13 mouse cellular contexts compared by ENCODE assay signal in genomic region chr4:55203731-55204710, GRCm38 (mm10).
A peak's percentile ranks its signal among the peaks of the same experiment; 100 is the strongest.
DNase-seq lines count a peak whose midpoint lies in the region; ATAC-seq lines count a peak whose summit lies in the region.
"Had no signal": no experiment of that assay in that cellular context is flagged by ENCODE, and none has a peak within 500 bp of the region (broad histone marks: within the 10 kb centered on the region; RNA-seq: fewer than 3 reads in every experiment).

No protein-coding gene starts in this region.

- H3K27me3 ChIP-seq in heart, embryonic 10.5 days (ENCODE audit: insufficient read depth, poor library complexity, severe bottlenecking) = no peaks in the 10 kb centered on the region; the same call in 1 of the 2 replicates
- H3K27me3 ChIP-seq in neural tube, embryonic 15.5 days (replicated peaks) = peaks cover 3% of the 10 kb centered on the region; the same call in 1 of the 2 replicates
- H3K27me3 ChIP-seq in embryonic facial prominence, embryonic 12.5 days = no peaks in the 10 kb centered on the region

- WGBS in heart, embryonic 10.5 days = 45% methylated on average over 20 of the region's 20 CpGs
- 58% methylated on average over 20 of the region's 20 CpGs for WGBS in neural tube, embryonic 15.5 days
- 30% methylated on average over 20 of the region's 20 CpGs for WGBS in embryonic facial prominence, embryonic 12.5 days

- H3K4me3 ChIP-seq in heart, embryonic 10.5 days = 0 out of 2 replicates have a peak overlapping the region, but pooled peaks have one; percentile 13
- H3K4me3 ChIP-seq in neural tube, embryonic 15.5 days (replicated peaks) = no peak overlapping the region
- no peak overlapping the region for H3K4me3 ChIP-seq in embryonic facial prominence, embryonic 12.5 days

- H3K36me3 ChIP-seq in heart, embryonic 10.5 days = no peaks in the 10 kb centered on the region
- H3K36me3 ChIP-seq in neural tube, embryonic 15.5 days = no peaks in the 10 kb centered on the region
- H3K36me3 ChIP-seq in embryonic facial prominence, embryonic 12.5 days = no peaks in the 10 kb centered on the region

- H3K9me3 ChIP-seq in heart, embryonic 10.5 days = no peaks in the 10 kb centered on the region
- no peaks in the 10 kb centered on the region for H3K9me3 ChIP-seq in neural tube, embryonic 15.5 days (replicated peaks)
- no peaks in the 10 kb centered on the region for H3K9me3 ChIP-seq in embryonic facial prominence, embryonic 12.5 days

- peaks cover 27% of the 10 kb centered on the region for H3K4me1 ChIP-seq in heart, embryonic 10.5 days
- H3K4me1 ChIP-seq in neural tube, embryonic 15.5 days = peaks cover 11% of the 10 kb centered on the region
- peaks cover 22% of the 10 kb centered on the region for H3K4me1 ChIP-seq in embryonic facial prominence, embryonic 12.5 days

- no peak for ATAC-seq in neural tube, embryonic 15.5 days (ENCODE audit: low FRiP score)
- 0 out of 2 replicates have a peak, but pooled peaks have one; percentile 67 for ATAC-seq in embryonic facial prominence, embryonic 12.5 days (ENCODE audit: insufficient number of reproducible peaks, insufficient read depth, low FRiP score, low TSS enrichment)
- no peak for ATAC-seq in CD4-positive, CD25-positive, alpha-beta regulatory T cell, adult 4 months

- H3K4me2 ChIP-seq in neural tube, embryonic 15.5 days = no peak overlapping the region
- H3K4me2 ChIP-seq in embryonic facial prominence, embryonic 12.5 days (replicated peaks) = peak overlapping the region; percentile 36
- H3K4me2 ChIP-seq: heart, embryonic 11.5 days; liver, embryonic 11.5 days had no signal

- 0 out of 2 replicates have a peak overlapping the region, but pooled peaks have one; percentile 4 for H3K27ac ChIP-seq in heart, embryonic 10.5 days
- H3K27ac ChIP-seq in neural tube, embryonic 15.5 days (replicated peaks) = no peak overlapping the region
- H3K27ac ChIP-seq in embryonic facial prominence, embryonic 12.5 days = peak overlapping the region; percentile 57; the same call in 1 of the 2 replicates
- H3K27ac ChIP-seq: kidney, postnatal 0 days had no signal

- DNase-seq in heart, embryonic 10.5 days (ENCODE audit: low spot score) = no peak
- DNase-seq in heart, adult 18-20 months = no peak
- DNase-seq in neural tube, embryonic 10.5 days (ENCODE audit: extremely low spot score, low spot score) = peak; percentile 24
- DNase-seq in mesoderm, embryonic 11.5 days (ENCODE audit: low read depth, low spot score) = peak; percentile 17
- DNase-seq in lung, postnatal 14 days = no peak
- DNase-seq: right cerebral cortex, postnatal 4 days; thymus, postnatal 25 days had no signal

- H3K9ac ChIP-seq in neural tube, embryonic 15.5 days (replicated peaks) = no peak overlapping the region
- H3K9ac ChIP-seq in embryonic facial prominence, embryonic 12.5 days = no peak overlapping the region

Comparison
In these comparisons a context has a peak if more than half of its experiments do, and no peak if none do; other contexts are left out.
1. DNase-seq: peak in neural tube, embryonic 10.5 days (single experiment) and mesoderm, embryonic 11.5 days (single experiment); none in heart, embryonic 10.5 days (single experiment), heart, adult 18-20 months (0 of 2) and lung, postnatal 14 days (single experiment).